Mouse (Mus musculus): ENCODE results near the gene Syce3.

Gene Syce3

DNA sequence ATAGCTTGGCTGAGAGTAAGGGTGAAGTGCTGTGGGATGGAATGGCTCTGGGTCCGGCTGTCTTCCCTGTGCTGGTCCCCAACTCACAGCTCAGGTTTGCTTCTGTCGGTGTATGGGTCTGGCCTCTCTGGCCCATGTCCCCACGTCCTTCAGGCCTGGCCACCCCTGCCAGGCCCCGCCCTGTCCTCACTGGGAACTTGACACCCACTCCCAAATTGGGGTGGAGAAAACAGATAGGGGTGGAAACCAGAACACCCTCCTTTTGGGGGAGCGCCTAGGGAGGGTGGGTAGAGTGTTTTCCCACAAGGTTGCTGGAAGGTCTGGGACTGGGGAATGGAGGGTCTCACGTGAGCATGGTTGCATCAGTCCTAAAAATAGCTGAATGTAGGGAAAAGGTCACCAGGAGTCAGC is 15.4 kb upstream of the Syce3 start, which contains the start of gene Cpt1b:
Gene Cpt1b (minus strand): TSS at position 153 of the 411 bp plus-strand sequence.
- no peak for DNase-seq (ENCODE audit: extremely low read depth, insufficient read length, low spot score)

DNA sequence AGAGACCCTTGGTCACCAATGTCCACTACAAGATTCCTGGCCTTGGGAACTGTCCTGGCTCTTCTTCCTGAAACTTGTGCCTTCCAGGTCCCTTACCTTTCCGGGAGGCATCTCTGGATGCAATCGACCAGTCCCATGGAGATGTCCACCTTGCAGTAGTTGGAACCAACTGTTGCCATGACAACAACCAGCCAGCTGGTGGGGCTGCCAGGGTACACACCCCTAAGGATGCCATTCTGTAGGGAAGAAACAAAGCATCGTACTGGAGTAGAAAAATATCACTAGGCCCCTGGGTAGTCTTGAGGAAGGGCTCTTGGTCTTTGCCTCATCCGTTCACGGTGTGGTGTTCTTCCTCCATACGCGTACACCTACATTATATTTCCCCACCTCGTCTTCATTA is 14.3 kb upstream of the Syce3 start:
- no peak for DNase-seq (ENCODE audit: extremely low read depth, insufficient read length, low spot score)

DNA sequence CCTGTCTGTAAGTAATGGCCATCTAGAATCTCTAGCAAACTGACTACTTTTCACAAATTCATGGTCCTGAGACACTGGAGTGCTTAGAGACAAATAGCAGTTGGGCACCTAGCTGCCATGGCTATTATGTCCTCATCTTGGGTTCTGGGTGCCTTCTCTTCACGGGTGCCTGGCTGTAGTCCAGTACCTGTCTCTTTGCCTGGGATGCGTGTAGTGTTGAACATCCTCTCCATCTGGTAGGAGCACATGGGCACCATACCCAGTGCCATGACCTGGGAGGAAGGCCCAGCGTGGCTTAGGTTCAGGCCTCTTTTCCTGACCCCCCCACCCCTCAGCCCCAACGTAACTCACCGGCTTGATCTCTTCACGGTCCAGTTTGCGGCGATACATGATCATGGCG is 11.6 kb upstream of the Syce3 start:
- no peak for DNase-seq (ENCODE audit: extremely low read depth, insufficient read length, low spot score)

- no peak for DNase-seq (ENCODE audit: extremely low read depth, insufficient read length, low spot score)
Measured at GRCm38 (mm10) chr15:89415282-89415681, 5.0 kb upstream of the Syce3 start.

- DNase-seq (ENCODE audit: extremely low read depth, insufficient read length, low spot score) = no peak
Measured at GRCm38 (mm10) chr15:89406691-89407090, 3.6 kb downstream of the Syce3 start.

GRCm38 (mm10) chr15:89404831-89405623 is 5.3 kb downstream of the Syce3 start:
- DNase-seq (ENCODE audit: extremely low read depth, insufficient read length, low spot score) = no peak

DNA sequence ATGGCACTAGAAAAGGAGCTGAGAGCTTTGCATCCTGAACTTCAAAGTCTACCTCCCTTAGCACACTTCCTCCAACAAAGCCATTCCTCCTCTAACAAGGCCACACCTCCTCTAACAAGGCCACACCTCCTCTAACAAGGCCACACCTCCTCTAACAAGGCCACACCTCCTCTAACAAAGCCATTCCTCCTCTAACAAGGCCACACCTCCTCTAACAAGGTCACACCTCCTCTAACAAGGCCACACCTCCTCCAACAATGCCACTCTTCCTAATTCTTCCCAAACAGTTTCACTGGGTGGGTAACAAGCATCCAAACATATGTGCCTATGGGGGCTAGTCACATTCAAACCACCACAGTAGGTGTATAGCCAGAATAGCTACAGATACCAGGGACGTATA is 7.8 kb downstream of the Syce3 start:
- DNase-seq (ENCODE audit: extremely low read depth, insufficient read length, low spot score) = no peak

- DNase-seq (ENCODE audit: extremely low read depth, insufficient read length, low spot score) = no peak
Measured at GRCm38 (mm10) chr15:89399716-89400115, 10.6 kb downstream of the Syce3 start.

GRCm38 (mm10) chr15:89398146-89398545 is 12.2 kb downstream of the Syce3 start:
- no peak for DNase-seq (ENCODE audit: extremely low read depth, insufficient read length, low spot score)

- DNase-seq (ENCODE audit: extremely low read depth, insufficient read length, low spot score) = no peak
Measured at GRCm38 (mm10) chr15:89396883-89397282, 13.4 kb downstream of the Syce3 start.

GRCm38 (mm10) chr15:89390081-89390480 is 20.2 kb downstream of the Syce3 start:
- no peak for DNase-seq (ENCODE audit: extremely low read depth, insufficient read length, low spot score)

GRCm38 (mm10) chr15:89387127-89387526 is 23.2 kb downstream of the Syce3 start:
- no peak for DNase-seq (ENCODE audit: extremely low read depth, insufficient read length, low spot score)

GRCm38 (mm10) chr15:89384617-89385016 is 25.7 kb downstream of the Syce3 start, which contains the start of gene Klhdc7b:
Klhdc7b (plus strand) TSS chr15:89384917.
- DNase-seq (ENCODE audit: extremely low read depth, insufficient read length, low spot score) = no peak

- no peak for DNase-seq (ENCODE audit: extremely low read depth, insufficient read length, low spot score)
Measured at GRCm38 (mm10) chr15:89379429-89379828, 30.9 kb downstream of the Syce3 start.

- DNase-seq (ENCODE audit: extremely low read depth, insufficient read length, low spot score) = no peak
Measured at GRCm38 (mm10) chr15:89378831-89379401, 31.4 kb downstream of the Syce3 start, which contains the start of gene Odf3b. Odf3b (minus strand) TSS chr15:89379282.

- DNase-seq (ENCODE audit: extremely low read depth, insufficient read length, low spot score) = no peak
Measured at GRCm38 (mm10) chr15:89377938-89378828, 32.1 kb downstream of the Syce3 start.

DNA sequence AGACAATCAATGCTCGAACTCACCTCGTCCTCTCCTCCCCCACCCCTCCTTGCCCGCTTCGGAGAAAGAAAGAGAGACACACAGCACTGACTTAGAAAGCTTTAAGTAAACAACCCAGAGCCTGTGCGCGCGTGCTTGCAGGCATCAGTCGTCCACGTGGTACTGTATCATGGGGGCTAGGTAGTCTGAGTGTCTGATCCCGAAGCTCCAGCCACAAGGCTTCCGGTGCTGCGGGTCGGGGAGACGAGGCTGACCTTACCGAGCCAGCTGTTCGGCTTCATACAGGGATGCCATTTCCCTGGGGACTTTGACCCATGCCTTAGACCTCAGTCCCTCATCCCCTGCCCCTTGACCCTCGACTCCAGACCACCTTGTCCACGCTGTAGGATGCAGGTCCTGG is 32.9 kb downstream of the Syce3 start:
- no peak for DNase-seq (ENCODE audit: extremely low read depth, insufficient read length, low spot score)

- no peak for DNase-seq (ENCODE audit: extremely low read depth, insufficient read length, low spot score)
Measured at GRCm38 (mm10) chr15:89376957-89377356, 33.3 kb downstream of the Syce3 start, which contains the start of gene Tymp. Tymp (minus strand) TSS chr15:89377039.

DNA sequence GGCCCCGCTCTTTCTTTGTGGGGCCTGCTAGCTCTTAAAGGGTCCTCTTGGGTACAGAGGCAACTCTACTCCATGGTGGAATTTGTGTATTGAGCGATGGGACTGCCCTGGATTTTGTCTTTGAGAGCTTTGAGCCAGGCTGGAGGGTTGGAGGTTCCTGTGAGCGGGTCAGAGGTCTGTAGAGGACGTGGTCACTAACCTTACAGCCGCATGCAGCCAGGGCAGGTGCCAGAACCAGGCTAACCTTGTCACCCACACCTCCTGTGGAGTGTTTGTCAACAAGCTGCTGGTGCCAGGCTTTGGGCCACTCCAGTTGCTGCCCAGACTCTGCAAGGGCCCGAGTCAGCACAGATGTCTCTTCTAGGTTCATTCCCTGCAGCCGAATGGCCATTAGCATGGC is 34.3 kb downstream of the Syce3 start:
- DNase-seq (ENCODE audit: extremely low read depth, insufficient read length, low spot score) = no peak

DNA sequence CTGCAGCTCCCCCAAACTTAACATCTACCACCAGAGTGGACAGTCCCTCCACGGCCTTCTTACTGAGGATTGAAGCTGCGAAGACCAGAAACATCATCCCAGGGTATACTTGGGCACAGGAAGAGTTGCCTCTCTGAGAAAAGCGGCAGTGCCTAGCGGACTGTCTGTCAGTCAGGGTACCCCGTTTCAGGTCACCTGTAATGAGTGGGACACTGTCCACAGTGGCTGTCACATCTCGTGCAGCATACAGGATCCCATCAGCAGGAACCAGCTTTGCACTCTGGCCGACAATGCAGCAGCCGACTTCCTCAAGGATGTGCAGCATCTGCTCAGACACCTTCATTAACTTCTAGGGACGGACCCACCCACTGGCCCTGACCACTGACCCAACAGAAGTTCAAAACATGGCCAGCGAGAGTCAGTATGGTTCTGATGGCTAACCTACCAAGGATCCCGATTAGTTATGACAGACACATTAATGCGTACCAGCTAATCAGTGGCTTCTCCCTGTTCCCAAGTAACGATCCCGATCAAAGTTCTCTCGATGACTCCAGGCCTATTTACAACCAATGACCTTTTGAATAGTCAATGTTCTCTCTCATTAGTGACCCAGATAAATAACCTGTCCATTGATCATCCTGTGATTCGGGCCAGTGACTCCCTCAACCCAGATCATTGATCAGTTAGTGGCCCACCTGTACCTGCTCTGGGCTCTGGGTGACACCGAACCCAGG is 35.3 kb downstream of the Syce3 start:
- DNase-seq (ENCODE audit: extremely low read depth, insufficient read length, low spot score) = no peak

All from 3134 (cell line).